Mouse (Mus musculus): Measurements from ENCODE around the gene Tff2. TPM values are rescaled to one million over a fixed set of nuclear protein-coding genes. Genes with fewer than 3 reads are reported as not detected.

The Tff2 gene
- not detected in 2 replicates for polyA plus RNA-seq (2016; fragmentation: Nextera tagmentation; extraction: Ambion mirVana)

GRCm38 (mm10) chr17:31144040-31145037 is at the start of gene Tff2:
TSS of gene Tff2 (minus strand) at chr17:31144282.
- Histone ChIP-seq H3K4me3 (no peak within 1 kb of the TSS), H3K27ac (replicated peaks) (no peak within 1 kb of the TSS), H3K36me3 (no peaks in the 10 kb centered on the region), H3K4me1 (0 out of 2 replicates have a peak, but pooled peaks cover 3% of the 10 kb centered on the region), H3K4me2 (replicated peaks) (no peak within 1 kb of the TSS), H3K9ac (replicated peaks) (no peak within 1 kb of the TSS), H3K9me3 (0 out of 2 replicates have a peak, but pooled peaks cover 2% of the 10 kb centered on the region), H3K27me3 (no peaks in the 10 kb centered on the region; the same call in 1 of the 2 replicates)
- 72% methylated on average over 15 of the region's 15 CpGs for WGBS
- no peak for ATAC-seq (ENCODE audit: low FRiP score, low read depth)

- no peak overlapping the region for H3K4me3 ChIP-seq
- H3K9me3 ChIP-seq = no peaks in the 10 kb centered on the region
- no peak overlapping the region for H3K4me2 ChIP-seq (replicated peaks)
- H3K4me1 ChIP-seq = no peaks in the 10 kb centered on the region
- ATAC-seq (ENCODE audit: low FRiP score, low read depth) = no peak
- H3K36me3 ChIP-seq = no peaks in the 10 kb centered on the region
- H3K9ac ChIP-seq (replicated peaks) = no peak overlapping the region
- WGBS = 90% methylated on average over 9 of the region's 9 CpGs
- H3K27ac ChIP-seq (replicated peaks) = no peak overlapping the region
- no peaks in the 10 kb centered on the region for H3K27me3 ChIP-seq
These were observed 49.3 kb upstream of the Tff2 start for GRCm38 (mm10) chr17:31193360-31193759.

- Histone ChIP-seq H3K27me3 (no peaks in the 10 kb centered on the region), H3K9ac (replicated peaks) (no peak overlapping the region), H3K9me3 (no peaks in the 10 kb centered on the region), H3K36me3 (no peaks in the 10 kb centered on the region), H3K4me1 (no peaks in the 10 kb centered on the region), H3K4me2 (replicated peaks) (no peak overlapping the region), H3K27ac (replicated peaks) (no peak overlapping the region), H3K4me3 (no peak overlapping the region)
- 66% methylated on average over 2 of the region's 2 CpGs for WGBS
- no peak for ATAC-seq (ENCODE audit: low FRiP score, low read depth)
These were observed 48.6 kb upstream of the Tff2 start for GRCm38 (mm10) chr17:31192663-31193062.

GRCm38 (mm10) chr17:31191825-31192224 is 47.7 kb upstream of the Tff2 start:
- Histone ChIP-seq H3K36me3 (no peaks in the 10 kb centered on the region), H3K27me3 (no peaks in the 10 kb centered on the region), H3K27ac (replicated peaks) (no peak overlapping the region), H3K4me3 (no peak overlapping the region), H3K4me2 (replicated peaks) (no peak overlapping the region), H3K9ac (replicated peaks) (no peak overlapping the region), H3K4me1 (no peaks in the 10 kb centered on the region), H3K9me3 (no peaks in the 10 kb centered on the region)
- no peak for ATAC-seq (ENCODE audit: low FRiP score, low read depth)
- 76% methylated on average over 8 of the region's 8 CpGs for WGBS

GRCm38 (mm10) chr17:31187370-31187769 is 43.3 kb upstream of the Tff2 start:
- no peak overlapping the region for H3K9ac ChIP-seq (replicated peaks)
- no peaks in the 10 kb centered on the region for H3K4me1 ChIP-seq
- no peak overlapping the region for H3K4me2 ChIP-seq (replicated peaks)
- no peaks in the 10 kb centered on the region for H3K9me3 ChIP-seq
- H3K36me3 ChIP-seq = no peaks in the 10 kb centered on the region
- H3K27me3 ChIP-seq = no peaks in the 10 kb centered on the region
- 21% methylated on average over 4 of the region's 4 CpGs for WGBS
- H3K4me3 ChIP-seq = no peak overlapping the region
- no peak for ATAC-seq (ENCODE audit: low FRiP score, low read depth)
- no peak overlapping the region for H3K27ac ChIP-seq (replicated peaks)

- Histone ChIP-seq H3K4me1 (no peaks in the 10 kb centered on the region), H3K4me2 (replicated peaks) (no peak overlapping the region), H3K27ac (replicated peaks) (no peak overlapping the region), H3K27me3 (no peaks in the 10 kb centered on the region), H3K9ac (replicated peaks) (no peak overlapping the region), H3K4me3 (no peak overlapping the region), H3K36me3 (no peaks in the 10 kb centered on the region), H3K9me3 (no peaks in the 10 kb centered on the region)
- no peak for ATAC-seq (ENCODE audit: low FRiP score, low read depth)
- WGBS = 82% methylated on average over 12 of the region's 12 CpGs
These were observed 40.3 kb upstream of the Tff2 start for GRCm38 (mm10) chr17:31184269-31184990.

GRCm38 (mm10) chr17:31183180-31183974 is 39.3 kb upstream of the Tff2 start:
- no peak for ATAC-seq (ENCODE audit: low FRiP score, low read depth)
- no peaks in the 10 kb centered on the region for H3K4me1 ChIP-seq
- no peaks in the 10 kb centered on the region for H3K36me3 ChIP-seq
- H3K4me2 ChIP-seq (replicated peaks) = no peak overlapping the region
- WGBS = 70% methylated on average over 12 of the region's 12 CpGs
- no peak overlapping the region for H3K27ac ChIP-seq (replicated peaks)
- H3K9me3 ChIP-seq = no peaks in the 10 kb centered on the region
- no peak overlapping the region for H3K9ac ChIP-seq (replicated peaks)
- no peaks in the 10 kb centered on the region for H3K27me3 ChIP-seq
- H3K4me3 ChIP-seq = no peak overlapping the region

GRCm38 (mm10) chr17:31181490-31181889 is 37.4 kb upstream of the Tff2 start:
- H3K27ac ChIP-seq (replicated peaks) = no peak overlapping the region
- no peaks in the 10 kb centered on the region for H3K27me3 ChIP-seq
- no peaks in the 10 kb centered on the region for H3K4me1 ChIP-seq
- no peak overlapping the region for H3K4me3 ChIP-seq
- no peaks in the 10 kb centered on the region for H3K9me3 ChIP-seq
- H3K9ac ChIP-seq (replicated peaks) = no peak overlapping the region
- H3K4me2 ChIP-seq (replicated peaks) = no peak overlapping the region
- no peaks in the 10 kb centered on the region for H3K36me3 ChIP-seq
- 88% methylated on average over 4 of the region's 4 CpGs for WGBS
- ATAC-seq (ENCODE audit: low FRiP score, low read depth) = no peak

- Histone ChIP-seq H3K4me3 (no peak overlapping the region), H3K4me1 (no peaks in the 10 kb centered on the region), H3K36me3 (no peaks in the 10 kb centered on the region), H3K9ac (replicated peaks) (no peak overlapping the region), H3K27me3 (no peaks in the 10 kb centered on the region), H3K4me2 (replicated peaks) (no peak overlapping the region), H3K9me3 (no peaks in the 10 kb centered on the region), H3K27ac (replicated peaks) (no peak overlapping the region)
- 94% methylated on average over 4 of the region's 4 CpGs for WGBS
- ATAC-seq (ENCODE audit: low FRiP score, low read depth) = no peak
These were observed 32.2 kb upstream of the Tff2 start for GRCm38 (mm10) chr17:31176321-31176720.

GRCm38 (mm10) chr17:31169796-31170195 is 25.7 kb upstream of the Tff2 start:
- H3K4me3 ChIP-seq = no peak overlapping the region
- H3K9me3 ChIP-seq = no peaks in the 10 kb centered on the region
- H3K9ac ChIP-seq (replicated peaks) = no peak overlapping the region
- no peak for ATAC-seq (ENCODE audit: low FRiP score, low read depth)
- 93% methylated on average over 5 of the region's 5 CpGs for WGBS
- H3K36me3 ChIP-seq = no peaks in the 10 kb centered on the region
- H3K4me2 ChIP-seq (replicated peaks) = no peak overlapping the region
- no peak overlapping the region for H3K27ac ChIP-seq (replicated peaks)
- H3K4me1 ChIP-seq = no peaks in the 10 kb centered on the region
- H3K27me3 ChIP-seq = no peaks in the 10 kb centered on the region

GRCm38 (mm10) chr17:31165127-31165526 is 21.0 kb upstream of the Tff2 start, which contains the start of gene Tff1:
TSS of gene Tff1 (minus strand) at chr17:31165277.
- Histone ChIP-seq H3K9ac (replicated peaks) (no peak within 1 kb of the TSS), H3K4me2 (replicated peaks) (no peak within 1 kb of the TSS), H3K36me3 (no peaks in the 10 kb centered on the region), H3K4me3 (no peak within 1 kb of the TSS), H3K9me3 (no peaks in the 10 kb centered on the region), H3K27me3 (no peaks in the 10 kb centered on the region), H3K4me1 (no peaks in the 10 kb centered on the region), H3K27ac (replicated peaks) (no peak within 1 kb of the TSS)
- 95% methylated on average over 6 of the region's 6 CpGs for WGBS
- ATAC-seq (ENCODE audit: low FRiP score, low read depth) = no peak
